Mouse (Mus musculus): Measurements from ENCODE around the gene Dnajc11. TPM values are rescaled to one million over a fixed set of nuclear protein-coding genes. Genes with fewer than 3 reads are reported as not detected.

The Dnajc11 gene
- polyA plus RNA-seq (2016; fragmentation: Nextera tagmentation; extraction: Ambion mirVana), result 121 TPM in 2 replicates

GRCm38 (mm10) chr4:151933505-151934214 is at the start of gene Dnajc11:
TSS of gene Dnajc11 (plus strand) at chr4:151933691.
- H3K4me3 ChIP-seq, result peak within 1 kb of the TSS; percentile 100
- no peaks in the 10 kb centered on the region for H3K27me3 ChIP-seq (ENCODE audit: low read depth, poor library complexity, severe bottlenecking)
- peak within 1 kb of the TSS; percentile 94 for H3K27ac ChIP-seq
- peaks cover 16% of the 10 kb centered on the region for H3K4me1 ChIP-seq
- H3K36me3 ChIP-seq, result peaks cover 20% of the 10 kb centered on the region
- no peaks in the 10 kb centered on the region for H3K9me3 ChIP-seq (replicated peaks)
- under 1% methylated on average over 83 of the region's 83 CpGs for WGBS
- peak; percentile 97 for DNase-seq (ENCODE audit: low spot score)

DNA sequence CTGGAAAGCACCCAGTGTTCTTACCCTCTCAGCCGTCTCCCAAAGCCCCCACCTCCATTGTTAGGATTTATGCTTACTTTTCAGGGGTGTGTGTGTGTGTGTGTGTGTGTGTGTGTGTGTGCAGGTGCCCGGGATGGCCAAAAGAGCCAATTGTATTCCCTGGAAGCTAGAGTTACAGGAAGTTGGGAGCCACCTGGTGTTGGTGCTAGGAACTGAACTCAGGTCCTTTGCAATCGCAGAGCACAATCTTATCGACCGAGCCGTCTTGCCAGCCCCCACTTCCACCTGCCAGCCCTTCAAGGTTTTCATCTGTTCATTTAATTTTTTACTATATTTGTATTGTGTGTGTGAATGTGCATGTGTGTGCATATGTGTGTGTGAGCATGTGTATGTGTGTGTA is 40.2 kb upstream of the Dnajc11 start:
- Histone ChIP-seq H3K4me1 (peaks cover 4% of the 10 kb centered on the region; the same call in 1 of the 2 replicates), H3K36me3 (no peaks in the 10 kb centered on the region), H3K27me3 (ENCODE audit: low read depth, poor library complexity, severe bottlenecking) (no peaks in the 10 kb centered on the region), H3K4me3 (no peak overlapping the region), H3K9me3 (replicated peaks) (no peaks in the 10 kb centered on the region; the same call in 1 of the 2 replicates), H3K27ac (no peak overlapping the region)
- no peak for DNase-seq (ENCODE audit: low spot score)
- WGBS, result 80% methylated on average over 6 of the region's 6 CpGs

GRCm38 (mm10) chr4:151894926-151895325 is 38.6 kb upstream of the Dnajc11 start:
- Histone ChIP-seq H3K9me3 (replicated peaks) (no peaks in the 10 kb centered on the region; the same call in 1 of the 2 replicates), H3K36me3 (no peaks in the 10 kb centered on the region), H3K27ac (no peak overlapping the region), H3K4me1 (peaks cover 4% of the 10 kb centered on the region; the same call in 1 of the 2 replicates), H3K4me3 (no peak overlapping the region), H3K27me3 (ENCODE audit: low read depth, poor library complexity, severe bottlenecking) (no peaks in the 10 kb centered on the region)
- WGBS, result 94% methylated on average over 12 of the region's 12 CpGs
- DNase-seq (ENCODE audit: low spot score), result no peak

- DNase-seq (ENCODE audit: low spot score), result no peak
- H3K27ac ChIP-seq, result no peak overlapping the region
- H3K4me1 ChIP-seq, result peaks cover 4% of the 10 kb centered on the region; the same call in 1 of the 2 replicates
- H3K9me3 ChIP-seq (replicated peaks), result no peaks in the 10 kb centered on the region; the same call in 1 of the 2 replicates
- no peak overlapping the region for H3K4me3 ChIP-seq
- no peaks in the 10 kb centered on the region for H3K27me3 ChIP-seq (ENCODE audit: low read depth, poor library complexity, severe bottlenecking)
- H3K36me3 ChIP-seq, result no peaks in the 10 kb centered on the region
- 88% methylated on average over 7 of the region's 7 CpGs for WGBS
Observed at GRCm38 (mm10) chr4:151895624-151896023, 37.9 kb upstream of the Dnajc11 start.

GRCm38 (mm10) chr4:151897069-151897617 is 36.3 kb upstream of the Dnajc11 start:
- 70% methylated on average over 9 of the region's 9 CpGs for WGBS
- Histone ChIP-seq H3K27ac (no peak overlapping the region), H3K4me3 (no peak overlapping the region), H3K9me3 (replicated peaks) (no peaks in the 10 kb centered on the region; the same call in 1 of the 2 replicates), H3K4me1 (peaks cover 4% of the 10 kb centered on the region; the same call in 1 of the 2 replicates), H3K36me3 (no peaks in the 10 kb centered on the region), H3K27me3 (ENCODE audit: low read depth, poor library complexity, severe bottlenecking) (no peaks in the 10 kb centered on the region)
- DNase-seq (ENCODE audit: low spot score), result no peak

GRCm38 (mm10) chr4:151898600-151899245 is 34.8 kb upstream of the Dnajc11 start:
- Histone ChIP-seq H3K36me3 (no peaks in the 10 kb centered on the region), H3K9me3 (replicated peaks) (no peaks in the 10 kb centered on the region; the same call in 1 of the 2 replicates), H3K27me3 (ENCODE audit: low read depth, poor library complexity, severe bottlenecking) (no peaks in the 10 kb centered on the region), H3K27ac (no peak overlapping the region), H3K4me1 (peaks cover 4% of the 10 kb centered on the region; the same call in 1 of the 2 replicates), H3K4me3 (no peak overlapping the region)
- no peak for DNase-seq (ENCODE audit: low spot score)
- WGBS, result 76% methylated on average over 13 of the region's 13 CpGs

DNA sequence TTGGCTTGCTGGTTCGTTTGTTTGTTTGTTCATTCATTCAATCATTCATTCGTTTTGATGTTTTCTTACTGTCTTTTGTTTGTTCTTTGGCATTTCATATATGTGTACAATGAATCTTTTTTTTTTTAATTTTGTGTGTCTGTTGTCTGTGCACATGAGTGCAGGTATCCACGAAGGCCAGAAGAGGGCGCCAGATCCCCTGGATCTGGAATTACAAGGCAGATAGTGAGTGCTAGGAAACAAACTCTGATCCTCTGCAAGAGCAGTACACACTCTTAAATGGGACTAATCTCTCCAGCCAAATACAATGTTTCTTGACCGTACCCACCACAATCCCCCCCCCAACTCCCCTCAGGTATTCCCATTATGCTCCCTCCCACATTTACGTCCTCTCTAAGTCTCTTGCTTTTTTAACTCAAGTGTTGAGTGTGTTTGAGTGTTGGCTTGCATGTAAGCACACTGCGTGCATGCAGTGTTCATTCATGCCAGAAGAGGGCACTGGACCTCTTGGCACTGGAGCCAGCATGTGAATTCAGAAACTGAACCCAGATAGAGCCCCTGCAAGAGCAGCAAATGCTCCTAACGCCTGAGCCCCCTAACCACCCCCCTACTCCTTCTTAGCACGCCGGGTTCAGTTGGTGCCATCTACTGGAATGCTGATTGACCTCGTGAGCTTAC is 33.6 kb upstream of the Dnajc11 start:
- Histone ChIP-seq H3K36me3 (no peaks in the 10 kb centered on the region), H3K4me1 (peaks cover 4% of the 10 kb centered on the region; the same call in 1 of the 2 replicates), H3K9me3 (replicated peaks) (no peaks in the 10 kb centered on the region; the same call in 1 of the 2 replicates), H3K4me3 (no peak overlapping the region), H3K27ac (no peak overlapping the region), H3K27me3 (ENCODE audit: low read depth, poor library complexity, severe bottlenecking) (no peaks in the 10 kb centered on the region)
- WGBS, result 71% methylated on average over 11 of the region's 11 CpGs
- no peak for DNase-seq (ENCODE audit: low spot score)

- no peak for DNase-seq (ENCODE audit: low spot score)
- 86% methylated on average over 6 of the region's 6 CpGs for WGBS
- Histone ChIP-seq H3K9me3 (replicated peaks) (no peaks in the 10 kb centered on the region), H3K36me3 (no peaks in the 10 kb centered on the region), H3K4me3 (no peak overlapping the region), H3K27ac (no peak overlapping the region), H3K27me3 (ENCODE audit: low read depth, poor library complexity, severe bottlenecking) (peaks cover 6% of the 10 kb centered on the region; the same call in 1 of the 2 replicates), H3K4me1 (peaks cover 4% of the 10 kb centered on the region; the same call in 1 of the 2 replicates)
Observed at GRCm38 (mm10) chr4:151900735-151901134, 32.8 kb upstream of the Dnajc11 start.

DNA sequence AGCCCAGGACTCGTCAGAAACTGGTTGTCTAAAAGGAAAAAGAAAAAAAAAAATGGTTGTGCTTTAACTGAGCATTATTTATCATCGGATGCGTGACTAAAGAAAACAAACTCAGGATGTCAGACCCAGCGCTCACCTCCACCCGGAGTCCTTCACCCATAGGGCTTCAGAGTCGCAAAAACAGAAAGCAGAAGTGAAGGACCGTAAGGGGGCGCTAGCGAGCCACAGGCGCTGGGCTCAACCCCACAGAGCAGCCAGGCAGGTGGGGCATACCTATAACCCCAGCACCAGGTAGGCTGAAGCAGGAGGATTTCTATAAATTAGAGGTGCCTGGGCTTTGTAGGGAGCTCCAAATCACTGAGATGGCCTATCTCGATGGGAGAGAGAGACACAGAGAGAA is 32.1 kb upstream of the Dnajc11 start:
- WGBS, result 62% methylated on average over 11 of the region's 11 CpGs
- Histone ChIP-seq H3K4me3 (no peak overlapping the region), H3K9me3 (replicated peaks) (no peaks in the 10 kb centered on the region), H3K27me3 (ENCODE audit: low read depth, poor library complexity, severe bottlenecking) (peaks cover 6% of the 10 kb centered on the region; the same call in 1 of the 2 replicates), H3K27ac (no peak overlapping the region), H3K36me3 (no peaks in the 10 kb centered on the region), H3K4me1 (peaks cover 6% of the 10 kb centered on the region)
- DNase-seq (ENCODE audit: low spot score), result no peak

DNA sequence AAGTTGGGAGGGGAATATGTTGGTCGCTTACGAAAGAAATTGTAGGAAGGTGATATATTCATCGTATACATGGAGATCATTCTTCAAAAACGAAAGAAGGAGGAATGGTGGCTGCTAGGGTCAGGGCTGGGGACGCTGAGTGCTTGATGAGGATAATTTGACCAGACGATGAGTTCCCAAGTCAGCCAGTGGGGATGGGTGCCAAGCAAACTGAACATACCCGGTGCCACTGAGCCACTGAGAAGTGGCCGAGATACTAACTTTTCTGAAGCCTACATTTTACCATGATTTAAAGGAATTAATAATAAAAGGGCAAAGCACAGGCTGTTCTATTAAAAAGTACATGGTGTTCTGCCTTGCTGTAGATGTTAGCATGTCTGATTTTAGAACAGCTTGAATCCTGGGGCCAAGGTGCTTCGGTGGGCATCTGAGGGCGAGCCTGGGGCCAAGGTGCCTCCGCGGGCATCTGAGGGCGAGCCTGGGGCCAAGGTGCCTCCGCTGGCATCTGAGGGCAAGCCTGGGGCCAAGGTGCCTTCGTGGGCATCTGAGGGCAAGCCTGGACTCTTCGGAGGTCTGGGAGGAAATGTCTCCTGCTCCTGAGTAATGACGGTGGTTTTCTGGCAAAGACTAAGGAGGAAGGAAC is 31.3 kb upstream of the Dnajc11 start:
- Histone ChIP-seq H3K27me3 (ENCODE audit: low read depth, poor library complexity, severe bottlenecking) (peaks cover 6% of the 10 kb centered on the region; the same call in 1 of the 2 replicates), H3K4me1 (peaks cover 9% of the 10 kb centered on the region), H3K27ac (no peak overlapping the region), H3K36me3 (no peaks in the 10 kb centered on the region), H3K9me3 (replicated peaks) (no peaks in the 10 kb centered on the region), H3K4me3 (no peak overlapping the region)
- 85% methylated on average over 17 of the region's 17 CpGs for WGBS
- DNase-seq (ENCODE audit: low spot score), result no peak

- Histone ChIP-seq H3K4me1 (peaks cover 13% of the 10 kb centered on the region), H3K36me3 (no peaks in the 10 kb centered on the region), H3K27me3 (ENCODE audit: low read depth, poor library complexity, severe bottlenecking) (peaks cover 6% of the 10 kb centered on the region; the same call in 1 of the 2 replicates), H3K9me3 (replicated peaks) (no peaks in the 10 kb centered on the region), H3K27ac (no peak overlapping the region), H3K4me3 (no peak overlapping the region)
- WGBS, result 56% methylated on average over 14 of the region's 14 CpGs
- DNase-seq (ENCODE audit: low spot score), result no peak
Observed at GRCm38 (mm10) chr4:151902689-151903241, 30.7 kb upstream of the Dnajc11 start.

DNA sequence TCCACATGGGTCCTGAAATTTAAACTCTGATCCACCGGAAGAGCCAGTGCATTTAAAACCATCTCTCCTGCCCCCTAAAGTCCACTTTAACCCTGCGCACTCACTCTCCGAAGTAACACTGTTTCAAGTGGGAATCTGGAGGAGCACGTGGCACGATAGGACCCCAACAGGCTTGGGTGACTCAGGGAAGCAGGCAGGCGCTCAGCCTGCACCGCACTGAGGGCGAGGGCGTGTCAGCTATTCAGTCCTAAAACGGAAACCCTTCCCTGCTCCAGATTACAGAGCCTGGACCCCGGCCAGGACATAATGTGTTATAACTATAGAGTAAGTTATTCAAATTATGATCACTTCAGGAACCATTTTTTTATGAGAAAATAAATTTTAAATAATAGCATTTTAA is 29.4 kb upstream of the Dnajc11 start:
- peaks cover 6% of the 10 kb centered on the region; the same call in 1 of the 2 replicates for H3K27me3 ChIP-seq (ENCODE audit: low read depth, poor library complexity, severe bottlenecking)
- no peak overlapping the region for H3K27ac ChIP-seq
- DNase-seq (ENCODE audit: low spot score), result no peak
- no peaks in the 10 kb centered on the region for H3K36me3 ChIP-seq
- no peaks in the 10 kb centered on the region for H3K9me3 ChIP-seq (replicated peaks)
- H3K4me3 ChIP-seq, result no peak overlapping the region
- peaks cover 22% of the 10 kb centered on the region for H3K4me1 ChIP-seq
- 61% methylated on average over 11 of the region's 11 CpGs for WGBS

Measured in limb, embryonic 10.5 days (tissue).